Mouse (Mus musculus) erythroblast, embryonic 14.5 days (primary cell): Measurements from ENCODE around the gene Plekhs1. TPM values are rescaled to one million over a fixed set of nuclear protein-coding genes. Genes with fewer than 3 reads are reported as not detected.

Source experiments
- H3K27me3 ChIP-seq: 2 replicates; pipeline ENCODE4 v1.6.1; 2012; ENCODE audit warnings: inconsistent platforms; ENCODE audit not compliant: control insufficient read depth
- H3K36me3 ChIP-seq: 2 replicates; pipeline ENCODE4 v1.6.1; 2012; ENCODE audit warnings: mild to moderate bottlenecking, inconsistent platforms; ENCODE audit not compliant: control insufficient read depth
- H3K4me1 ChIP-seq: 2 replicates; pipeline ENCODE4 v1.6.1; 2012; ENCODE audit warnings: inconsistent platforms; ENCODE audit not compliant: control insufficient read depth
- H3K4me3 ChIP-seq: replicated peaks from 2 replicates; pipeline ENCODE3; 2012; ENCODE audit warnings: moderate library complexity, mild to moderate bottlenecking, inconsistent platforms
- H3K9me3 ChIP-seq: 2 replicates; pipeline ENCODE4 v1.6.1; 2012; ENCODE audit warnings: low read length, inconsistent platforms, mixed read lengths; ENCODE audit not compliant: control insufficient read depth
- GATA1 ChIP-seq: IDR thresholded peaks from 2 replicates; pipeline ENCODE4 v1.6.1; 2012; ENCODE audit warnings: low read length, inconsistent platforms, mixed read lengths
- TAL1 ChIP-seq: IDR thresholded peaks from 3 replicates; pipeline ENCODE4 v1.6.1; 2012; ENCODE audit warnings: low read length, inconsistent platforms, mixed read lengths
- polyA plus RNA-seq: library from polyadenylated mRNA; stranded (reverse); fragments of >175 nt; gene quantifications from 2 replicates; pipeline ENCODE4 v1.2.3, GENCODE M21; 2012

Gene Plekhs1
- polyA plus RNA-seq, 1 experiment: not detected

DNA sequence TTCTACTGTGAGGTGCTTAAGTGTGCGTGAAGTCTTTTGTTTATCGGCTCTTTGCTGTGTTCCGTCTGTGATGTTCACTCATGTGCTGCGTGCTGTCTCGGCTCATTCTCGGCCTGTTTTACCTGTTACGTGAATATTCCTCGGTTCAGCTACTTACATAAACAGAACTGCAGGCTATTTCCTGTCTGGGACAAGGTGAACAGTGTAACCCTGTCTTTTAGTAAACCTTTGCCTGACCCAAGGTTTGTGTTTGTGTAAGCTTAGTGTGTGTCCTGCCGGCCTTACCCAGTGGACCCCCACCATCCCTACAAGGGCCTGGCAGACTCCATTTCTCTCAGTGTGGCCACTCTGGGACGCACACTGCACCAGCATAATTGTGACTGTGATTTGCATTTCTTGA, 28.7 kb upstream of the Plekhs1 start:
- no peaks in the 10 kb centered on the region for H3K27me3 ChIP-seq
- no peak overlapping the region for H3K4me3 ChIP-seq
- TF ChIP-seq GATA1 (no peak), TAL1 (no peak)
- H3K9me3 ChIP-seq: no peaks in the 10 kb centered on the region
- peaks cover 10% of the 10 kb centered on the region for H3K4me1 ChIP-seq
- peaks cover 49% of the 10 kb centered on the region for H3K36me3 ChIP-seq

DNA sequence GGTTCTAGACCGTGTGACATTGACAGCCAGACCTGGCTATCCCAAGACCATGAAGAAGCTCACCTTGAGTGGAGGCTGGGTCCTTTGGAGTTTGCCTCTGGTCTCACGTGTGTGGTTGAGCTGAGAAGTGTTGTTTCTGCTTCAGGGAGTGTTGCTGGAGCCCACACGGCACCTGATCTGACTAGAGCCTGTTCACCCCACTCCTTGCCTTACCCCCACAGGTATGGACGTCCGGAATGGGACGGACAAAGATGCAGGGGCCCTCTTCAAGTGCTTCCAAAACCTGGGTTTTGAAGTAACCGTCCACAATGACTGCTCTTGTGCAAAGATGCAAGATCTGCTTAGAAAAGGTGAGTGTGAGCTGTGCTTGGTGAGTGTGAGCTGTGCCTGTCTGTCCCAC, 27.9 kb upstream of the Plekhs1 start:
- Histone ChIP-seq H3K4me3 (no peak overlapping the region), H3K9me3 (no peaks in the 10 kb centered on the region), H3K36me3 (peaks cover 56% of the 10 kb centered on the region), H3K27me3 (no peaks in the 10 kb centered on the region), H3K4me1 (peaks cover 17% of the 10 kb centered on the region)
- TF ChIP-seq GATA1: no peak
- no peak for TF ChIP-seq TAL1

DNA sequence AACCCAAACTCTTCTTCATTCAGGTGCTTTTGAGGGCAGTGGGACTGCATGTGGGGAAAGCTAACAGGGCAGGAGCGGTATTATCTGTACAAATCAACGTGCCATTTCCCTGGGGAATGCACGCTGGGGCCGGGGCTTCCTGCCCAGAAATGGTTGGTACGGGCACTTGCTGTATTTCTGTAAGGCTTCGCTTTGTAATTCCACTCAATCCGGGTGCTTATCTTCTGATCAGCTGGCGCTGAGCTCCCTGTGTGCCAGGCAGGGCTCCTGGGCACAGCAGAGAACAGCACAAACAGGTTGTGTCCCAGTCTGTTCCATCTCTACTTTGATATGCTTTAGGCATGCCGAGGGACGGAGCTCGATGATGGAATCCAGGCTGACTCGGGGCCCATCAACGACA, 25.1 kb upstream of the Plekhs1 start:
- H3K4me1 ChIP-seq: peaks cover 39% of the 10 kb centered on the region
- no peak overlapping the region for H3K4me3 ChIP-seq
- H3K9me3 ChIP-seq: no peaks in the 10 kb centered on the region
- TF ChIP-seq GATA1 (no peak), TAL1 (no peak)
- peaks cover 75% of the 10 kb centered on the region for H3K36me3 ChIP-seq
- no peaks in the 10 kb centered on the region for H3K27me3 ChIP-seq

DNA sequence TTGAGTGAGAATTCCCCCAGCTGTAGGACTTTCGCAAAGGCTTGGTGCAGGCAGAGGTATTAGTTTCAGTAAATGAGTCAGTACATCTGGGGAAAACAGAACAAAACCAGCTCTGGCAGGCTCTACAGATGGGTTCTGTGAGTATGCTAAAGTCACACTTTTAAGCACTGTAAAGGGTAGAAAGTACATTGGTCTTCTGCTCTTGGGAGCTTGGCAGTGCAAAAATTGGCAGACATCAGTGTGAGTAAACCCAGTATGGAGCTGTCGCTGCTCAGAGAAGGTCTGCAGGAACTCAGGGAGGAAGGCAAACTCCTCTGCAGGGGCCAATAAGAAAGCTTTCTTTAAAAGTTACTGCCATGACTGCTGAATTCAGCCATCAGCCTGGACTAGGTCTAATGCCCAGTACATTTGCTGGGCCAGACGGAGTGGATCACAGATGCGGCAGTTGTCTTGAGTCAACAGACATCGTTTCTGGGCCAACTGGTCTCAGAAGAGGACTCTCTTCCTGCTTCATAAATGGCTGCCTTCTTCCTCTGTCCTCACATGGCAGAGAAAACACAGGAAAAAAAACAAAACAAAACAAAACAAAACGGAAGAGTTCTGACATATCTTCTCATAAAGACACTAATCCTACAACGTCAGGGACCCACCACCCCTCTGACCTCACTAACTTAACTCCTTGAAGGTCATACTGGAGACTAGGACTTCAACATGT, 22.9 kb upstream of the Plekhs1 start:
- Histone ChIP-seq H3K27me3 (no peaks in the 10 kb centered on the region), H3K9me3 (no peaks in the 10 kb centered on the region), H3K4me3 (no peak overlapping the region), H3K4me1 (peaks cover 39% of the 10 kb centered on the region), H3K36me3 (peaks cover 66% of the 10 kb centered on the region)
- TF ChIP-seq GATA1 (no peak), TAL1 (no peak)

DNA sequence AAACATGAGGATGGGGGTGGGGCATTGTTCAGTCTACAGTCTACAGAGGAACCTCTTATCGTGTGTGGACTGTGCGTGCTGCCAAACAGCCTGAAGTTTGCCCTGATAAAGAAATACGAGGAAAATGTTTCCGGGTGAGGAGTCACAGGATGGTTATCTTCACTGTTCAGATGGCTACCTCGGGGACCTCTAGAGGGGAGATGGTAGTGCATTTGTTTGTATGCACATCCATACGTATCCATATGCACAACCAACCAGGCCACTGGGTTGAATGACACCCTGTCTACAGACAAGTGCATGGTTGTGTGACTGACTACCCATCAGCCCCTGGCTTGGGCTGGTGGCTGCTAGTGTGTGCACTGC, 22.4 kb upstream of the Plekhs1 start:
- no peaks in the 10 kb centered on the region for H3K27me3 ChIP-seq
- H3K4me1 ChIP-seq: peaks cover 39% of the 10 kb centered on the region
- H3K4me3 ChIP-seq: peak overlapping the region; percentile 1
- H3K9me3 ChIP-seq: no peaks in the 10 kb centered on the region
- TF ChIP-seq GATA1: peak; percentile 73
- peak; percentile 63 for TF ChIP-seq TAL1
- H3K36me3 ChIP-seq: peaks cover 60% of the 10 kb centered on the region

DNA sequence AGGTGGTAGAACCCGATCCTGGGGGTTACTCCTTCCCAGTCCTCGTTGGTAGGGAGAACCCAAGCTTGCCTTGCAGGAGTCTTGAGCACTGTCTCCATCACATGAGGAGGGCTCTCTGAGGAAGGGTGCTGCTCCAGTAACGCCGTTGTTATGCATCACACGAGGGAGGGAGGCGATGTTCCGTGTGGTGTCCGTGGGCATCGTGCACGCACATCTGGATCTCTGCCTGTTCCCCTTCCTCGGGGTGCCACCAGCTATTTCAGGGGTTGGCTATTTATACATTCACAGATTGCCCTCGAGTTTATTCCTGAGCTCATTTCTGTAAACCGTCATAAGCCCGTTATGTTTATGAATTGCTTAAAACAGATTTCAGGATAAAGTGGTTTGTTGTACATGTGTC, 18.0 kb upstream of the Plekhs1 start:
- Histone ChIP-seq H3K4me3 (no peak overlapping the region), H3K9me3 (0 out of 2 replicates have a peak, but pooled peaks cover 2% of the 10 kb centered on the region), H3K27me3 (peaks cover 3% of the 10 kb centered on the region), H3K36me3 (peaks cover 20% of the 10 kb centered on the region), H3K4me1 (peaks cover 24% of the 10 kb centered on the region)
- no peak for TF ChIP-seq GATA1
- TF ChIP-seq TAL1: no peak

DNA sequence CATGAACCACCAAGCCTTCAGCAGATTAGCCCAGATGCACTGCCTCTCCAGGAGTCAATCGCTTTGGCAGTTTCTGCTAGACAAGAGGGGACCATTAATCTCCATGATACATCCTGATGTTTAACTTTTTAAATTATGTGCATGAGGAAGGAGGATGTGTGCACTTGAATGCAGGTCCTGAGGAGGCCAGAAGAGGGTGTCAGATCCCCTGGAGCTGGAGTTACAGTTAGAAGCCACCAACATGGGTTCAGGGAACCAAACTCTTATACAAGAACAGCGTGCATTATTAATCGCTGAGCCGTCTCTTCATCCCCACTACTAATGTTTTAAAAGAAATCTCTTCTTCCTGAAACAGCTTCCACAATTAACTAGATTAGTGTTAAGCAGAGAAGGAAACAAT, 12.7 kb upstream of the Plekhs1 start:
- TF ChIP-seq GATA1 (no peak), TAL1 (no peak)
- Histone ChIP-seq H3K36me3 (no peaks in the 10 kb centered on the region), H3K9me3 (0 out of 2 replicates have a peak, but pooled peaks cover 2% of the 10 kb centered on the region), H3K4me3 (no peak overlapping the region), H3K27me3 (peaks cover 10% of the 10 kb centered on the region), H3K4me1 (no peaks in the 10 kb centered on the region)

DNA sequence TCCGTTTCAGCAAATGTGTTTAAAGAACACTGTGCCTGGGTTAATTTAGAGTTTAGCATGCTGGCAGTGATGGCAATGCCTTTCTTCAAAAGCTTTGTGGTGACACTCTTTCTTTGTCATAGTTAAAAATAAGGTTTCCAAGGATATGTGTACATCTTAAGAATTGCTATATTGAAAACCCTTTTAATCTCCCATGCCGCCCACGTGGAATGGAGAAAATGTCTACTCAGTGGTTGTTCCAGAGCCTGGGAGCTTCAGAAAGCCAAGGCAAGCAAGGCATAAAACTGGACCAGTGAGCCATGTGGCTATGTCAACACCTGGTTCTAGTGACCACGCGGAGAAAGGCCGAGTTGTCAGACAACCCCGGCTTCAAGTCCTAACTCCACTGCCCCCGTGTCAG, 11.9 kb upstream of the Plekhs1 start:
- Histone ChIP-seq H3K9me3 (0 out of 2 replicates have a peak, but pooled peaks cover 2% of the 10 kb centered on the region), H3K36me3 (no peaks in the 10 kb centered on the region), H3K4me1 (no peaks in the 10 kb centered on the region), H3K4me3 (no peak overlapping the region), H3K27me3 (peaks cover 14% of the 10 kb centered on the region)
- TF ChIP-seq GATA1 (no peak), TAL1 (no peak)

DNA sequence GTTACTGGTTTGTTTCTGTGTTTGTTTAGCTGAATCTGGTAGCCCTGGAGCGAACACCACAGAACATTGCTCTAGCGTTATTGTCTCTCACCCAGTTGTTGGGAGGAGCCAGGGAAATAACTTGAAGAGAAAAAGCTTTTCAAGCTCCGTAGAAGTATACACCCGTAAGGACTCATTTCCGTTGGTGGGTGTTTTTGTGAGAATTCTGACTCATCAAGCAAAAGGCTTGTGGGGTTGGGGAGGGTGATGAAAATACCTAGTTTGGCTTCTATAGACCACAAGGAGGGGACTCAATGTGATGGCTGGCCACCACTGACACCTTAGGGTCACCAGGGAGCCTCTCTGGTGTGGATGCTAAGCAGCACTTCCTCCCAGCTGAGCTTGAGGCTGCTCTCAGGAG, 10.5 kb upstream of the Plekhs1 start:
- H3K9me3 ChIP-seq: 0 out of 2 replicates have a peak, but pooled peaks cover 2% of the 10 kb centered on the region
- H3K4me1 ChIP-seq: no peaks in the 10 kb centered on the region
- TF ChIP-seq GATA1: no peak
- no peak for TF ChIP-seq TAL1
- H3K4me3 ChIP-seq: no peak overlapping the region
- peaks cover 23% of the 10 kb centered on the region for H3K27me3 ChIP-seq
- H3K36me3 ChIP-seq: no peaks in the 10 kb centered on the region
